8 mouse cellular contexts compared by ENCODE assay signal in the genomic region with DNA sequence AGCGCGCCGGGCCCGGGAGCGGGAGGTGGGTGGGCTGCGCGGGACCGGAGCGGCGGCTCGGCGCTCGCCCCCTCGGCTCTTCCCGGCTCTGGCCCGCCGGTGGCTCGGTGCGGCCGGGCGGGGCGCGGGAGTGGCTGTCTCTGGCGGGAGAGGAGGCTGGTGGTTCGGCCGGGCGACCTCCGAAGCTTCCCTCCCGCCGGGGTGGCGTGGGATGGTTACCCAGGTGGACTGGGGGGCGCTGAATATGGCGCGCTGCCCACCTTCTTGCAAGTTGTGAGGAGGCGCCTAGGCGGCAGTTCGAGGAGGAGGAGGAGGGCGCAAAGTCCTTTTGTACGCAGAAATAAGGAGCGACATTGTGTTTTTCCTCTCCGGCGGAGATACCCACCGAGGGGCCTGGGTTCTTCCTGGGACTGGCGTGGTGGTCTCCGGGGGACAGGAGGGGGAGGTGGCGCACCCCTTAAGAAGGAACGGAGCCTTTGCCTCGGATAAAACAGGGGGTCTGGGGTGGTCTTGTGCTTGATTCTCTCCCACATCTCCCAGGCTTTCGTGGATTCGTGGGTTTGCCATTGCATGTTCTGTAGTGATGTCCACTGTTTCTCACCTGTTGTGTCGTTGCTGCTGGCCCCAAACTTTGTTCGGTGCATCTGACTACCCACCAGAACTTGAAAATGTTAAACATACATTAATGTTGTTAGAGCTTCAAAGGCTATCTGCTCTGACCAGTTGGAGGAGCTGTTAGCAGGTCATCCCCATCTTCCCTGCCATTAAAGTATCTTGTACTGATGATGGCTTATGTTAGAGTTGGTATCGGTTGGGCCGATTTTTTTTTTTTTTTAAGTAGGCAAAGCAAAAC. TPM values are rescaled to one million over a fixed set of nuclear protein-coding genes. Genes with fewer than 3 reads are reported as not detected.
DNase-seq lines count a peak whose midpoint lies in the region; TF ChIP-seq lines count a peak whose summit lies in the region.

No protein-coding gene starts in this region.

- intact Hi-C loops in left cerebral cortex, postnatal 36 days (cut with DNase I): loop anchor here (1.0 to 10.0 kb wide), 2 partner anchors 134 to 280 kb away; a partner anchor contains a TSS

- TF ChIP-seq CTCF in cortical plate, adult 2 months (IDR thresholded peaks at IDR 0.05; ENCODE audit: extremely low read depth, insufficient read depth, low read length): no peak

- no peak for TF ChIP-seq POLR2A in cortical plate, adult 2 months (IDR thresholded peaks at IDR 0.05; ENCODE audit: extremely low read depth, insufficient read depth, low read length)

- peak overlapping the region; percentile 100 for H3K27ac ChIP-seq in cortical plate, adult 2 months (ENCODE audit: insufficient read depth, low read length)

- DNase-seq in adrenal gland, adult 18-20 months (ENCODE audit: low spot score in 2 of 2): peak; percentile 61 to 65
- peak; percentile 70 for DNase-seq in gastrocnemius, postnatal 10 days
- DNase-seq in induced T-regulatory cell, adult 2 months (ENCODE audit: low read depth): peak; percentile 57
- peak; percentile 57 to 68 for DNase-seq in left cerebral cortex, postnatal 36 days (ENCODE audit: low spot score in 2 of 2)
- DNase-seq in mesoderm, embryonic 11.5 days (ENCODE audit: low read depth, low spot score): peak; percentile 41
- peak; percentile 72 for DNase-seq in right cerebral cortex, postnatal 4 days
- DNase-seq in urinary bladder, postnatal 4 days (ENCODE audit: low spot score in 2 of 2): peak; percentile 68 to 72

- H3K4me3 ChIP-seq in cortical plate, adult 2 months (ENCODE audit: insufficient read depth, low read length): peak overlapping the region; percentile 73

- H3K4me1 ChIP-seq in cortical plate, adult 2 months (ENCODE audit: control insufficient read depth, insufficient read depth, low read length): peaks cover 8% of the 10 kb centered on the region

RNA-seq across cellular contexts. Expression of a gene that starts 0.9 kb away (rescaled TPM):
- 10 to 100 TPM; 17.1 to 21.3 TPM for total RNA-seq in adrenal gland, adult 18-20 months (2021)
- 26.2 and 26.7 TPM in 2 replicates for polyA plus RNA-seq in cortical plate, adult 2 months (2012; rRNA removed)
- total RNA-seq in gastrocnemius, postnatal 10 days (2021): 10 to 100 TPM; 13.8 to 19.4 TPM
- total RNA-seq in left cerebral cortex, postnatal 36 days (2021): 10 to 100 TPM; 19.8 to 23.1 TPM

Comparison
In these comparisons a context has a peak if more than half of its experiments do, and no peak if none do; other contexts are left out.
1. Peak in every context shown above with its lines: DNase-seq, H3K4me3 ChIP-seq and H3K27ac ChIP-seq.